Mouse (Mus musculus): Measurements from ENCODE around the gene Blm. TPM values are rescaled to one million over a fixed set of nuclear protein-coding genes. Genes with fewer than 3 reads are reported as not detected.

Gene Blm
- polyA plus RNA-seq, 1 experiment from 2014 or later, result 27.2 TPM

DNA sequence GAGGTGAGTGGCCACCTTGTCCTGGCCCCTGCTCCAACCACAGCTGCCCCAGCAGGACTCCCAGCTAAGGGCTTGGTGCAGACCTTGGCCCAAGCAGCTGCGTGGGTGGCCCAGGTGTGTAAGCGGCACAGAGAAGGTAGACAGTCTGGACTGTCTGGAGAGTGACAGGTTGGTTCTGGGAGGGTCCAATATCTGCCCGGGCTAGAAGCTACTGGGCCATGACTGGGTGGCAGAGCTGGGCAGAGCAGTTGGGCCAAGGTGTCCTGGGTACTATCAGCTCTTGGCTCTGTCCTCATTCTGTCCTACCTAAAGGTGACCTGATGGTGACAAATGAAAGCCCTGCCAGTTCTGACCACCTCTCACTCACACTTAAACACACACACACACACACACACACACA lies 91.8 kb downstream of the Blm start:
- Histone ChIP-seq H3K9me3 (no peaks in the 10 kb centered on the region), H3K9ac (no peak overlapping the region), H3K36me3 (no peaks in the 10 kb centered on the region), H3K27me3 (no peaks in the 10 kb centered on the region), H3K4me1 (peaks cover 73% of the 10 kb centered on the region), H3K27ac (no peak overlapping the region), H3K4me3 (no peak overlapping the region), H3K4me2 (replicated peaks) (no peak overlapping the region)
- ATAC-seq (ENCODE audit: low FRiP score, low read depth), result no peak
- 76% methylated on average over 3 of the region's 3 CpGs for WGBS

DNA sequence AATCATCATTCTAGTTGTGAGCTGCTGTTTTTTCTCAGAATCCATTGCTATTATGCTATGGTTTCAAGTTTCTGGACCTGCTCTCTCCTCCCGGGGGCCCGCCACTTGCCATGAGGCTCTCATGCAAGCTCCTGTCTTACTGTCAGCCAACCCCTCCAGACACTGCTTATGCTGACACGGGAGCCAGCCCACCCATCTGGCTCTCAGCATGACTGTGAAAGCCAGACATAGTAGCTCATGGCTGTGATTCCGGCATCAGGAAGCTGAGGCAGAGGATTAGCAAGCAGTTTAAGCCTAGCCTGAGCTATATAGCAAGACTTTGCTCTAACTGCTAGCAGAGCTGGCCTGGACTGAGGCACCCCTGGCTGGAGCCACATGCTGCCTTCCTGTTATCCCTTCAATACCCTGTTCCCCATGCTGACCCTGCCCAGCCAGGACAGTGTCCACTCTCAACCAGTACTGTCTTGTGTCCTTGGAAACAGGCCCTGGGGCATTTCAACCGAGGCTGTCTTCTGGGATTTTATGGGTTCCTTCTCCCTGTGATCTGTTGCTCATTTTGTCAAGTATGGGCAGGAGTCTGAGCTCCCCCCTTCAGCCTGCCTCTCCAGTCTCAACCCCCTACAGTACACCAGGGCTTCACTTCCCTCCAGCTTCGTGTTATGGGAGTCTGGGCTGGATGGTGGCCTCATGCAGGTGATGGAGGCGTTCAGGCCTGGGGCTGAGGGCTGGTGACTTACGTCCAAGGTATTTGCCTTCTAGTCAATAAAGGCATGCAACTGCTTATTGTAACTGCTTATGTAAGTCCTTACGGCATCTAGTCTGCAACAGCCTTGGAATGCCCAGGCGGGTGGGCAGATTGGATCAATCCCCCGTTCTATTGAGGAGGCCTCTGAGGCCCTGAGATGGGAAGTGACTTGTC lies 92.7 kb downstream of the Blm start:
- H3K27ac ChIP-seq, result no peak overlapping the region; the same call in 1 of the 2 replicates
- H3K36me3 ChIP-seq, result no peaks in the 10 kb centered on the region
- no peak overlapping the region for H3K4me2 ChIP-seq (replicated peaks)
- no peak overlapping the region for H3K9ac ChIP-seq
- no peaks in the 10 kb centered on the region for H3K9me3 ChIP-seq
- H3K4me3 ChIP-seq, result no peak overlapping the region
- peak; percentile 57 for ATAC-seq (ENCODE audit: low FRiP score, low read depth)
- WGBS, result 26% methylated on average over 11 of the region's 11 CpGs
- H3K4me1 ChIP-seq, result peaks cover 73% of the 10 kb centered on the region
- H3K27me3 ChIP-seq, result no peaks in the 10 kb centered on the region

DNA sequence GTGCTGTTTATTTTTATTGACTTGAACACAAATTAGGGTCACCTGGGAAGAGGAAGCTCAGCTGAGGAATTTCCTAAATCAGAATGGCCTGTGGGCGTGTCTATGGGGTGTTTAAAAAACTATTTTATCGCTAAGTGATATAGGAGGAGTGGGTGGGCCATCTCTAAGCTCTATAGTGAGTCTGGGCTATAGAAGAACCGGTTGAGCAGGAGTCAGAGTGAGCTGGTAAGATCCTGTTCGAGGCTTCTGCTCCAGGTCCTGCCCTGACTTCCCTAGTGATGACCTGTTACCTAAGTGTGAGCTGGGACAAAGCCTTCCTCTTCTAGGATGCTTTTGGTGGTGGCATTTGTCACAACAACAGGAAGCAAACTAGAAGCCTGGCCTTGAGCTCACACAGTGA lies 94.2 kb downstream of the Blm start:
- no peak overlapping the region for H3K9ac ChIP-seq
- no peaks in the 10 kb centered on the region for H3K27me3 ChIP-seq
- 42% methylated on average over 4 of the region's 4 CpGs for WGBS
- H3K4me2 ChIP-seq (replicated peaks), result no peak overlapping the region
- ATAC-seq (ENCODE audit: low FRiP score, low read depth), result no peak
- H3K27ac ChIP-seq, result no peak overlapping the region
- H3K4me1 ChIP-seq, result peaks cover 66% of the 10 kb centered on the region
- H3K36me3 ChIP-seq, result no peaks in the 10 kb centered on the region
- H3K9me3 ChIP-seq, result no peaks in the 10 kb centered on the region
- H3K4me3 ChIP-seq, result no peak overlapping the region

DNA sequence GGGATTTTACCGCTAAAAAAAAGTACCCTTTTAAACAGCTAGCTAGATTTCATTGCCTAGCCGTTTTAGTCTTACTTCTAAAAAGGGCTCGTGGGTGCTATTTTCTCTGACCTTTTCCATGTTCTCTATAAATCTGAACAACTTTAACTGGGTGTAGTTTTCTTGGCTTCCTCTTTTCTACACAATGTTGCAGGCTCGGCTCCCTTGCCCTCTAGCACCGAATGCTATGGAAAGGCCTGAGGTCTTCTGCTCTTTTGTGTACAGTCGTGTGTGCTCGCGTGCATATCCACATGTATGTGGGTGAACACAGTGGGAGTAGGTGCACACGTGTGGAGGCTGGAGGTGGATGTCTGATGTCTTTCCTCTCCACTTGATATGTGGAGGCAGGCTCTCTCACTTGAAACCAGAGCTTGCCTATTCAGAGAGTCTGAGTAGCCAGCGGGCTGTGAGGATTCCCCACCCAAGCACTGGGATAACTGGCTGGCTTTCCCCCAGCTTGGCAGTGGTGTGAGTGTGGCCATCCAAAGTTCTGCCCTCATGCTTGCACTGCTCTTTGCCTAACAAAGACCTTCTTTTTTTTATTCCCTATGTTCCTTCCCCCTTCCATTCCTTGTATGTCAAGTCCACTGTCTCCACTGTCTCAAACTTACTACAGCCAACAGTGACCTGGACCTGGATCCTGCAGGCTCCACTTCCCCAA lies 95.0 kb downstream of the Blm start:
- 61% methylated on average over 10 of the region's 10 CpGs for WGBS
- H3K27me3 ChIP-seq, result no peaks in the 10 kb centered on the region
- H3K9ac ChIP-seq, result no peak overlapping the region
- no peak overlapping the region for H3K4me3 ChIP-seq
- H3K9me3 ChIP-seq, result no peaks in the 10 kb centered on the region
- H3K27ac ChIP-seq, result peak overlapping the region; percentile 49; the same call in 1 of the 2 replicates
- ATAC-seq (ENCODE audit: low FRiP score, low read depth), result no peak
- no peaks in the 10 kb centered on the region for H3K36me3 ChIP-seq
- peaks cover 59% of the 10 kb centered on the region for H3K4me1 ChIP-seq
- no peak overlapping the region for H3K4me2 ChIP-seq (replicated peaks)

DNA sequence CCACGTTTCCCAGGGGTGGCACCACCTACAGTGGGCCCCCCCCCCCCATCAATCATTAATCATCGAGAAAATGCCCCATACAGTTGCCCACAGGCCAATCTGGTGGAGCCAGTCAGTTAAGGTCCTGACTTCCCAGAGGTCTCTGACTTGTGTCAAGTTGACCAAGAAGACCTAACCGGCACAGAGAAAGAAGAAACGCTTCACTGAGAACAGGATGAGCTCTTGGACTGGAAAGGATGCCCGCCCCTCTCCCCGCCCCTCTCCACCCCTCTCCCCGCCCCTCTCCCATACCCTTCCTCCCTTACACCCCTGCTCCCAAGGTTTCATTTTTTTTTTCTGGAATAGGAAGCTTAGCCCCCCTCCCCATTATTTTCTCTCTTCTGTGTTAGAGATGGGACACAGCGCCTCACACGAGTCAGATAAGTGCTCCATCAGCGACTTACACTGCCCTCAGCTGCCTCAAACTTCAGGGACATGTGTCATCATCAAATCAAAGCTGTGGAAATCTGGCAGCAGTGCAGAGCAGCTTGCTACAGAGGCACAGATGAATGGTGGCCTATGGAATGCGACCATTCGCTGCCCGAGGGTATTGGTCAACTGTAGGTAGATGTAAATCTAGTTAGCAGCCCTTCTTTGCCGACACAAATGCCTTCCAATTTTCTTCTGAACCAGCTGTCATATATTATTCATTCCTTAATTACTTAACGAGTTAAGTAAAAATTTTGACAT lies 95.7 kb downstream of the Blm start:
- H3K9ac ChIP-seq, result no peak overlapping the region
- H3K27ac ChIP-seq, result no peak overlapping the region; the same call in 1 of the 2 replicates
- H3K4me3 ChIP-seq, result peak overlapping the region; percentile 12; the same call in 1 of the 2 replicates
- no peak for ATAC-seq (ENCODE audit: low FRiP score, low read depth)
- peak overlapping the region; percentile 48 for H3K4me2 ChIP-seq (replicated peaks)
- no peaks in the 10 kb centered on the region for H3K9me3 ChIP-seq
- no peaks in the 10 kb centered on the region for H3K36me3 ChIP-seq
- peaks cover 51% of the 10 kb centered on the region for H3K4me1 ChIP-seq
- WGBS, result 30% methylated on average over 15 of the region's 15 CpGs
- no peaks in the 10 kb centered on the region for H3K27me3 ChIP-seq

DNA sequence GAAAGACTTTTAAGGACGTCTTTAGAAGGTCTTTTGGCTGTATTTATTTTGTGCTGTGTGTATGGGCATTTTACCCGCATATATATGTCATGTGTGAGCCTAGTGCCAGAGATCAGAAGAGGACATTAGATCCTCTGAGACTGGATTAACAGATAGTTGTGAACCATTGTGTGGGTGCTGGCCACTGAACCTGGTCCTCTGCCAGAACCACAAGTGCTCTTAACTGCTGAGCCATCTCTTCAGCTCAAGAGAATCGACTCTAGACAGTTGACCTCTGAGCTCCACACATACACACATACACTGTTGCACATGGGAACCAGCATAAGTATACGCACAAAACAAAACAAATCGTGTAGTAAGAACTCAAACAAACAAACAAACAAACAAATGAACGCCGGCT lies 98.3 kb downstream of the Blm start:
- H3K27ac ChIP-seq, result no peak overlapping the region
- H3K9me3 ChIP-seq, result no peaks in the 10 kb centered on the region
- WGBS, result 89% methylated on average over 7 of the region's 7 CpGs
- H3K27me3 ChIP-seq, result no peaks in the 10 kb centered on the region
- ATAC-seq (ENCODE audit: low FRiP score, low read depth), result no peak
- H3K4me1 ChIP-seq, result peaks cover 27% of the 10 kb centered on the region
- no peak overlapping the region for H3K9ac ChIP-seq
- H3K36me3 ChIP-seq, result no peaks in the 10 kb centered on the region
- no peak overlapping the region for H3K4me2 ChIP-seq (replicated peaks)
- no peak overlapping the region for H3K4me3 ChIP-seq

DNA sequence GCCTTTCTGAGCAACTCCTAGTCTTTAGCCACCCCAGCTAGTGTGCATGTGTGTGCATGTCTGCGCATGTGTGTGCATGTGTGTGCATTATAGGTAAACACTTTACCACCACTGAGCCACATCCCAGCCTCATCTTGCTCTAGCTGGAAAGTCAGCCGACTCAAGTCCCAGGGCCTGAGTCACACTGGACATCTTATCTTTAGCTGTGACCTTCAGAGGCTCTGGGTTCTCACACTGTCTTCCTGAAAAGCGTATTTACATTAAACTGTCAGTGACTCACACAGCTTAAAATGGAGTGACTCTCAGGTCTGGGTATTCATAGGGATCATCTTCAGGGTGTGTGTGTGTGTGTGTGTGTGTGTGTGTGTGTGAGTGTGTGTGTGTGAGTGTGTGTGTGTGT lies 99.3 kb downstream of the Blm start:
- Histone ChIP-seq H3K4me1 (peaks cover 21% of the 10 kb centered on the region), H3K27ac (no peak overlapping the region), H3K4me2 (replicated peaks) (no peak overlapping the region), H3K9me3 (no peaks in the 10 kb centered on the region), H3K9ac (no peak overlapping the region), H3K36me3 (no peaks in the 10 kb centered on the region), H3K27me3 (no peaks in the 10 kb centered on the region), H3K4me3 (no peak overlapping the region)
- no peak for ATAC-seq (ENCODE audit: low FRiP score, low read depth)
- 78% methylated on average over 3 of the region's 3 CpGs for WGBS

DNA sequence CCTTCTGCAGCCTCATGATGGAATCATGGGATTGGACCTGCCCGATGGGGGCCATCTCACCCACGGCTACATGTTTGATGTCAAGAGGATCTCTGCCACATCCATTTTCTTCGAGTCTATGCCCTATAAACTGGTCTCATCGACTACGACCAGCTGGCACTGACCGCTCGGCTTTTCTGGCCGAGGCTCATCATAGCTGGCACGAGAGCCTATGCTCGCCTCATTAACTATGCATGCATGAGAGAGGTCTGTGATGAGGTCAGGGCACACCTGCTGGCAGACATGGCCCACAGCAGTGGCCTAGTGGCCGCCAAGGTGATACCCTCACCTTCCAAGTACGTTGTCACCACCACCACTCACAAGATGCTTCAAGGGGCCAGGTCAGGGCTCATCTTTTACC lies 105.3 kb downstream of the Blm start:
- no peak for ATAC-seq (ENCODE audit: low FRiP score, low read depth)
- Histone ChIP-seq H3K36me3 (no peaks in the 10 kb centered on the region), H3K27me3 (no peaks in the 10 kb centered on the region), H3K9me3 (no peaks in the 10 kb centered on the region), H3K4me1 (no peaks in the 10 kb centered on the region), H3K4me2 (replicated peaks) (no peak overlapping the region), H3K27ac (no peak overlapping the region), H3K4me3 (no peak overlapping the region), H3K9ac (no peak overlapping the region)
- 93% methylated on average over 12 of the region's 12 CpGs for WGBS

DNA sequence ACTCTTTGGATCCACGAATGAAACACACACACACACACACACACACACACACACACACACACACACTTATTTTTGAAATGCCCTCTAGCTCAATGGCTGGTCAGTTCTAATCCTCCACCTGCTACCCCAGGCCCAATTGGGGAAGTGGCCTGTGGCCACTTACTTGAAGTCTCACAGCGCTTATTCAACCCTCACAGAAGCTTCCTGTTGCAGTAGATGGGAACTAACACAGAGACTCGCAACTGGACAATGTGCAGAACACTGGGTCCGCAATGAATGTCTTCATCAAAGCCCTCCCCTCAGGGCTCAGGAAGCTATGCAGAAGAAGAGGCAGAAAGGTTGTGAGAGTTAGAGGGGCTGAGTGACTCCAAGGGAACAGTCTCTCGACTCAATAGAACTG lies 107.2 kb downstream of the Blm start:
- H3K27me3 ChIP-seq, result no peaks in the 10 kb centered on the region
- H3K4me2 ChIP-seq (replicated peaks), result no peak overlapping the region
- H3K36me3 ChIP-seq, result no peaks in the 10 kb centered on the region
- H3K27ac ChIP-seq, result no peak overlapping the region
- WGBS, result 87% methylated on average over 5 of the region's 5 CpGs
- 0 out of 2 replicates have a peak, but pooled peaks cover 8% of the 10 kb centered on the region for H3K4me1 ChIP-seq
- H3K9ac ChIP-seq, result no peak overlapping the region
- H3K4me3 ChIP-seq, result no peak overlapping the region
- H3K9me3 ChIP-seq, result no peaks in the 10 kb centered on the region
- no peak for ATAC-seq (ENCODE audit: low FRiP score, low read depth)

DNA sequence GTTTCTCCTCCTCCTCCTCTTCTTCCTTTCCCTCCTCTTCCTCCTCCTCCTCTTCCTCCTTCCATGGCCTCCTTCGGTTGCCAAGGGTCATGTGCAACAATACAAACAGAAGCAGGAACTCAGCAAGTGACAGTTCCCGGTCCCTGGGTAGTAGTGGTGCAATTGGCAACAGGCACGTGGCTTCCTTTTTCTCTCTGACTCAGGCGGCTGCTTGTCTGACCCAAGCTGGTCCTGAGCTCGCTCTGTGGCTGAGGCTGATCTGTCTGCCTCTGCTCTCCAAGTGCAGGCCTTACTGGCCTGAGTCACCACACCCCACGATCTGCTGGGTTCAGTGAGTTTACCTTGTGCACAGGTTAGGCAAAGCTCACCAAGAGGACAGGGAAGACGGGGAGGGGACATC lies 108.6 kb downstream of the Blm start:
- H3K9me3 ChIP-seq, result no peaks in the 10 kb centered on the region
- H3K4me2 ChIP-seq (replicated peaks), result no peak overlapping the region
- no peaks in the 10 kb centered on the region for H3K27me3 ChIP-seq
- H3K36me3 ChIP-seq, result no peaks in the 10 kb centered on the region
- H3K9ac ChIP-seq, result no peak overlapping the region
- 0 out of 2 replicates have a peak, but pooled peaks cover 10% of the 10 kb centered on the region for H3K4me1 ChIP-seq
- ATAC-seq (ENCODE audit: low FRiP score, low read depth), result no peak
- H3K27ac ChIP-seq, result no peak overlapping the region
- no peak overlapping the region for H3K4me3 ChIP-seq
- WGBS, result 79% methylated on average over 7 of the region's 7 CpGs

DNA sequence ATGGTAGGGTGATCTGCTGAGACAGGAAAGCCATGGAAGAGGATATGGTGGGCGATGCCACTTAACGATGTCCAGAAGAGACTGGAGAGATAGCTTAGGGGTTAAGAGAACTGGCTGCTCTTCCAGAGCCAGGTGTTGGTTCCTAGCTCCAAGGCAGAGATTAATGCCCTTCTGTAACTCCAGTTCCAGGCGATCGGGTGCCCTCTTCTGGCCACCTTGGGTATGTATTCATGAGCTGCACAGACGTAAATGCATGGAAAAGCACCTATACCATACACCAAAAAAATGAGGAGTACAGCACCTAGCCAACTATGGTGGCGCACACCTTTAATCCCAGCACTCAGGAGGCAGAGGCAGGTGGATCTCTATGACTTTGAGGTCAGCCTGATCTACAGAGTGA lies 110.2 kb downstream of the Blm start:
- no peak for ATAC-seq (ENCODE audit: low FRiP score, low read depth)
- Histone ChIP-seq H3K27me3 (no peaks in the 10 kb centered on the region), H3K4me3 (no peak overlapping the region), H3K36me3 (no peaks in the 10 kb centered on the region), H3K9ac (no peak overlapping the region), H3K9me3 (no peaks in the 10 kb centered on the region), H3K27ac (no peak overlapping the region), H3K4me1 (0 out of 2 replicates have a peak, but pooled peaks cover 10% of the 10 kb centered on the region), H3K4me2 (replicated peaks) (no peak overlapping the region)
- 80% methylated on average over 6 of the region's 6 CpGs for WGBS
